Mouse (Mus musculus): ENCODE results near the gene Efna3. TPM values are rescaled to one million over a fixed set of nuclear protein-coding genes. Genes with fewer than 3 reads are reported as not detected.
A peak's percentile ranks its signal among the peaks of the same experiment; 100 is the strongest.

The Efna3 gene
- polyA plus RNA-seq, 1 experiment from 2014 or later, result 17.6 TPM

GRCm38 (mm10) chr3:89354816-89355511 lies 32.2 kb upstream of the Efna3 start:
- Histone ChIP-seq H3K27me3 (peaks cover 29% of the 10 kb centered on the region), H3K4me2 (no peak overlapping the region), H3K4me1 (replicated peaks) (peaks cover 11% of the 10 kb centered on the region), H3K9ac (replicated peaks) (no peak overlapping the region), H3K27ac (no peak overlapping the region), H3K4me3 (replicated peaks) (no peak overlapping the region), H3K9me3 (no peaks in the 10 kb centered on the region), H3K36me3 (no peaks in the 10 kb centered on the region)
- ATAC-seq (ENCODE audit: insufficient number of reproducible peaks, insufficient read depth, low FRiP score, low TSS enrichment, low read depth), result 0 out of 2 replicates have a peak, but pooled peaks have one; percentile 8
- WGBS, result 19% methylated on average over 5 of the region's 5 CpGs

GRCm38 (mm10) chr3:89351271-89351670 lies 28.5 kb upstream of the Efna3 start:
- H3K36me3 ChIP-seq, result peaks cover 7% of the 10 kb centered on the region; the same call in 1 of the 2 replicates
- ATAC-seq (ENCODE audit: insufficient number of reproducible peaks, insufficient read depth, low FRiP score, low TSS enrichment, low read depth), result no peak
- no peak overlapping the region for H3K27ac ChIP-seq
- no peaks in the 10 kb centered on the region for H3K9me3 ChIP-seq
- H3K27me3 ChIP-seq, result peaks cover 46% of the 10 kb centered on the region
- 56% methylated on average over 5 of the region's 5 CpGs for WGBS
- no peak overlapping the region for H3K9ac ChIP-seq (replicated peaks)
- no peak overlapping the region for H3K4me2 ChIP-seq
- no peak overlapping the region for H3K4me3 ChIP-seq (replicated peaks)
- peaks cover 22% of the 10 kb centered on the region for H3K4me1 ChIP-seq (replicated peaks)

- peak within 1 kb of the TSS; percentile 26 for H3K27ac ChIP-seq
- peak; percentile 82 for ATAC-seq (ENCODE audit: insufficient number of reproducible peaks, insufficient read depth, low FRiP score, low TSS enrichment, low read depth)
- peak within 1 kb of the TSS; percentile 63 for H3K4me3 ChIP-seq (replicated peaks)
- peak within 1 kb of the TSS; percentile 88 for H3K4me2 ChIP-seq
- peaks cover 46% of the 10 kb centered on the region for H3K27me3 ChIP-seq
- peaks cover 19% of the 10 kb centered on the region; the same call in 1 of the 2 replicates for H3K36me3 ChIP-seq
- 1% methylated on average over 58 of the region's 59 CpGs for WGBS
- no peaks in the 10 kb centered on the region for H3K9me3 ChIP-seq
- H3K9ac ChIP-seq (replicated peaks), result peak within 1 kb of the TSS; percentile 65
- H3K4me1 ChIP-seq (replicated peaks), result peaks cover 20% of the 10 kb centered on the region
Measured at GRCm38 (mm10) chr3:89349869-89350501, 27.2 kb upstream of the Efna3 start, which contains the start of gene Adam15. Gene Adam15, minus strand, starts transcription at chr3:89349996.

GRCm38 (mm10) chr3:89348911-89349868 lies 26.4 kb upstream of the Efna3 start:
- WGBS, result 2% methylated on average over 38 of the region's 38 CpGs
- H3K27me3 ChIP-seq, result peaks cover 46% of the 10 kb centered on the region
- peak overlapping the region; percentile 26; the same call in 1 of the 2 replicates for H3K27ac ChIP-seq
- H3K9ac ChIP-seq (replicated peaks), result peak overlapping the region; percentile 65
- peak overlapping the region; percentile 88 for H3K4me2 ChIP-seq
- peaks cover 17% of the 10 kb centered on the region for H3K4me1 ChIP-seq (replicated peaks)
- peaks cover 26% of the 10 kb centered on the region; the same call in 1 of the 2 replicates for H3K36me3 ChIP-seq
- ATAC-seq (ENCODE audit: insufficient number of reproducible peaks, insufficient read depth, low FRiP score, low TSS enrichment, low read depth), result peak; percentile 29; the same call in 1 of the 2 replicates
- no peaks in the 10 kb centered on the region for H3K9me3 ChIP-seq
- peak overlapping the region; percentile 63 for H3K4me3 ChIP-seq (replicated peaks)

- Histone ChIP-seq H3K9ac (replicated peaks) (no peak overlapping the region), H3K4me2 (0 out of 2 replicates have a peak overlapping the region, but pooled peaks have one; percentile 88), H3K4me3 (replicated peaks) (no peak overlapping the region), H3K9me3 (no peaks in the 10 kb centered on the region), H3K36me3 (peaks cover 39% of the 10 kb centered on the region), H3K4me1 (replicated peaks) (peaks cover 17% of the 10 kb centered on the region), H3K27me3 (peaks cover 46% of the 10 kb centered on the region), H3K27ac (no peak overlapping the region)
- WGBS, result 52% methylated on average over 1 of the region's 1 CpGs
- ATAC-seq (ENCODE audit: insufficient number of reproducible peaks, insufficient read depth, low FRiP score, low TSS enrichment, low read depth), result no peak
Measured at GRCm38 (mm10) chr3:89347916-89348315, 25.2 kb upstream of the Efna3 start.

GRCm38 (mm10) chr3:89346815-89347540 lies 24.2 kb upstream of the Efna3 start:
- peaks cover 46% of the 10 kb centered on the region for H3K27me3 ChIP-seq
- no peak for ATAC-seq (ENCODE audit: insufficient number of reproducible peaks, insufficient read depth, low FRiP score, low TSS enrichment, low read depth)

GRCm38 (mm10) chr3:89343279-89343678 lies 20.5 kb upstream of the Efna3 start:
- no peak for ATAC-seq (ENCODE audit: insufficient number of reproducible peaks, insufficient read depth, low FRiP score, low TSS enrichment, low read depth)
- 83% methylated on average over 7 of the region's 7 CpGs for WGBS
- Histone ChIP-seq H3K4me3 (replicated peaks) (no peak overlapping the region), H3K27me3 (peaks cover 16% of the 10 kb centered on the region), H3K4me2 (no peak overlapping the region), H3K4me1 (replicated peaks) (peaks cover 26% of the 10 kb centered on the region), H3K27ac (no peak overlapping the region), H3K9ac (replicated peaks) (no peak overlapping the region), H3K9me3 (no peaks in the 10 kb centered on the region), H3K36me3 (peaks cover 49% of the 10 kb centered on the region)

More at GRCm38 (mm10) chr3:89346815-89347540, 24.2 kb upstream of the Efna3 start:
- H3K27ac ChIP-seq, result no peak overlapping the region
- H3K4me3 ChIP-seq (replicated peaks), result no peak overlapping the region
- 85% methylated on average over 10 of the region's 10 CpGs for WGBS
- no peak overlapping the region for H3K4me2 ChIP-seq
- H3K36me3 ChIP-seq, result peaks cover 44% of the 10 kb centered on the region
- no peak overlapping the region for H3K9ac ChIP-seq (replicated peaks)
- H3K4me1 ChIP-seq (replicated peaks), result peaks cover 17% of the 10 kb centered on the region
- no peaks in the 10 kb centered on the region for H3K9me3 ChIP-seq

GRCm38 (mm10) chr3:89341794-89342193 lies 19.0 kb upstream of the Efna3 start:
- no peak for ATAC-seq (ENCODE audit: insufficient number of reproducible peaks, insufficient read depth, low FRiP score, low TSS enrichment, low read depth)
- Histone ChIP-seq H3K9me3 (no peaks in the 10 kb centered on the region), H3K4me3 (replicated peaks) (no peak overlapping the region), H3K36me3 (peaks cover 45% of the 10 kb centered on the region), H3K27me3 (peaks cover 2% of the 10 kb centered on the region; the same call in 1 of the 2 replicates), H3K9ac (replicated peaks) (peak overlapping the region; percentile 27; the same call in 1 of the 2 replicates), H3K27ac (no peak overlapping the region), H3K4me2 (no peak overlapping the region), H3K4me1 (replicated peaks) (peaks cover 28% of the 10 kb centered on the region)
- 96% methylated on average over 4 of the region's 4 CpGs for WGBS

- ATAC-seq (ENCODE audit: insufficient number of reproducible peaks, insufficient read depth, low FRiP score, low TSS enrichment, low read depth), result no peak
- Histone ChIP-seq H3K4me3 (replicated peaks) (peak overlapping the region; percentile 65), H3K9ac (replicated peaks) (peak overlapping the region; percentile 47), H3K4me2 (peak overlapping the region; percentile 72), H3K27me3 (no peaks in the 10 kb centered on the region), H3K36me3 (peaks cover 34% of the 10 kb centered on the region), H3K27ac (no peak overlapping the region), H3K4me1 (replicated peaks) (peaks cover 41% of the 10 kb centered on the region), H3K9me3 (no peaks in the 10 kb centered on the region)
- 3% methylated on average over 11 of the region's 11 CpGs for WGBS
Measured at GRCm38 (mm10) chr3:89340465-89340864, 17.7 kb upstream of the Efna3 start.

GRCm38 (mm10) chr3:89339416-89339815 lies 16.7 kb upstream of the Efna3 start:
- peak overlapping the region; percentile 72 for H3K4me2 ChIP-seq
- 20% methylated on average over 8 of the region's 8 CpGs for WGBS
- H3K27ac ChIP-seq, result peak overlapping the region; percentile 96
- ATAC-seq (ENCODE audit: insufficient number of reproducible peaks, insufficient read depth, low FRiP score, low TSS enrichment, low read depth), result no peak
- no peaks in the 10 kb centered on the region for H3K27me3 ChIP-seq
- no peaks in the 10 kb centered on the region for H3K9me3 ChIP-seq
- H3K36me3 ChIP-seq, result peaks cover 35% of the 10 kb centered on the region
- 0 out of 2 replicates have a peak overlapping the region, but pooled peaks have one; percentile 47 for H3K9ac ChIP-seq (replicated peaks)
- H3K4me3 ChIP-seq (replicated peaks), result peak overlapping the region; percentile 65
- H3K4me1 ChIP-seq (replicated peaks), result peaks cover 48% of the 10 kb centered on the region

Measured in limb, embryonic 12.5 days (tissue).